Mouse (Mus musculus): ENCODE data around the gene Cabcoco1. TPM values are rescaled to one million over a fixed set of nuclear protein-coding genes. Genes with fewer than 3 reads are reported as not detected.

The Cabcoco1 gene
- 0.84 and 1.3 TPM in 2 replicates for polyA plus RNA-seq (2014; fragmentation: Nextera tagmentation; extraction: Ambion mirVana)

DNA sequence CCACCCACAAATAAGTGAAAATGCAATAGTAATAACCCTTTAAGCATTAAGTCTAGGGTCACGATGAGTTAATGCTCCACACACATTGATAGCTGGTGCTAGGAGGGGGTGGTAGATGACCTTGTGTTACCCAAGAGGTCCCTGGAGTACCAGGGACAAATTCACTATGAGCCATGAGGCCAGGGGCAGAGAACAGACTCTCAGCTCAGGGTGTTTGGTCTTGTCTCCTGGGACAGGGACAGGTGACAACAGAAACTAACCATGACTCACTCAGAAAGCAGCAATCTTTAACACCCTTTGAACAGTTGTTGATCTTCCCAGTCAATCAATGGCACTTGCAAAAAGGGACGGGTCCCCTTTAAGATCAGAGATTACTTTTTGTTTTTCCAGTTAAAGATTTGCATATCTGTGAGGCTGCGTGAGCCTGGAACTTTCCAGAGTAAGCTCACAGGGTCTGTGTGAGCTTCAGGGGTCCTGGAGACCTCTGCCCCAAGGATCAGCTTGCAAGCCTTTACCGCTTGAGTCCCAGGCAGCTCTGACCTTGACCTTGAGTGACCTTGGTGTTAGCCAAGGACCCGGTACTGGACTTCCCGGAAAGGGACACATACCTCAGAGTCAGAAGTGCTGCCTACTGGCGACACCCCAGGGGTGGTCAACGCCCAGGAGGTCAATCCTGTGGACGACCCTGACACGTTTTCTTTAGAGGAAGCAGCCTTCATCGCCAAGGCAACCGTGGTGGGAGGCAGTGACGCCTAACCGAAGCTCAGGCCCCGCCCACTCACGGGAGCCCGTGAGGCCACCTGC, at the start of gene Cabcoco1:
Gene Cabcoco1 (minus strand): TSS at position 758 of the 804 bp plus-strand sequence.
- peak; percentile 44; the same call in 1 of the 2 replicates for ATAC-seq (ENCODE audit: low read depth)
- Histone ChIP-seq H3K9me3 (ENCODE audit: control insufficient read depth, low read length) (no peaks in the 10 kb centered on the region), H3K27ac (ENCODE audit: low read depth, low read length) (peak within 1 kb of the TSS; percentile 7; the same call in 1 of the 2 replicates), H3K27me3 (ENCODE audit: control insufficient read depth, insufficient read depth, low read length) (no peaks in the 10 kb centered on the region), H3K36me3 (ENCODE audit: control insufficient read depth, insufficient read depth, low read length) (no peaks in the 10 kb centered on the region), H3K4me2 (ENCODE audit: low read depth, low read length) (peak within 1 kb of the TSS; percentile 47), H3K4me1 (ENCODE audit: control insufficient read depth, insufficient read depth, low read length) (peaks cover 8% of the 10 kb centered on the region; the same call in 1 of the 2 replicates), H3K4me3 (ENCODE audit: low read depth, low read length) (peak within 1 kb of the TSS; percentile 23), H3K9ac (replicated peaks; ENCODE audit: low read depth, low read length) (no peak within 1 kb of the TSS)
- WGBS, result 9% methylated on average over 17 of the region's 17 CpGs

DNA sequence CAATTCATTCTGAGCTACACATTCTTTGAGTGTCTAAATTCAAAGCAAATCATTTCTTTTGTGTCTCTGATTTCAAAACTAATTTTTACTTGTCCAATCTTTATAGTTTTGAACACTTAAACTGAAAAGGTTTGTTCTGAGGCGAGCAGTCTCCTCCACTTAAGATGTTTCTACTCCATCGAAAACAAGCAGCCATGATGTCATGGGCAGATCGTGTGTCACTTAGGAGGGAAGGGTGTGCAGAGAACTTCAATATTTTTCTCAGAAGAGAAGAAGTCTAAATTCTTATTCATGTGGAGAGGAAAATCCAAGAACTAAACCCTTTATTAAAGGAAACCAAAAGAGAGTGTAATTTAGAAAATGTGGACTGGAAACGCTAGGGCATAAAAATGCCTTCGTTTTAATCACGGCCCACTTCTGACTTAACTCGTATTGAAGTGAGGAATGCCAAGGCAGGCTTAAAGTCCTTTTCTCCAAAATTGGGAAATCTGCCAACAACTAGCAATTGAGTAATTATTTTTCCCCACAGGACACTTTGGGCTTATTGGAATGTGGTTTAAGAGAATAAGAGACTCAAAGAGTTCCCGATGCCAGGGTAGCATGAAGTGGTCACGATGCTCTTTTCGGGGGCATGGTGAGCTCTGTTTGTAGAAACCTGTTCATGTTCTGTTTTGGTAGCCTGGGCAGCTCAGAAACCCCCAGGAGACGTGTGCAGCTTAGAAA, 48.0 kb upstream of the Cabcoco1 start:
- Histone ChIP-seq H3K9ac (replicated peaks; ENCODE audit: low read depth, low read length) (no peak overlapping the region), H3K36me3 (ENCODE audit: control insufficient read depth, insufficient read depth, low read length) (no peaks in the 10 kb centered on the region), H3K4me2 (ENCODE audit: low read depth, low read length) (no peak overlapping the region), H3K4me1 (ENCODE audit: control insufficient read depth, insufficient read depth, low read length) (no peaks in the 10 kb centered on the region), H3K4me3 (ENCODE audit: low read depth, low read length) (no peak overlapping the region), H3K9me3 (ENCODE audit: control insufficient read depth, low read length) (no peaks in the 10 kb centered on the region), H3K27ac (ENCODE audit: low read depth, low read length) (no peak overlapping the region), H3K27me3 (ENCODE audit: control insufficient read depth, insufficient read depth, low read length) (no peaks in the 10 kb centered on the region)
- ATAC-seq (ENCODE audit: low read depth), result no peak; the same call in 1 of the 2 replicates
- WGBS, result 69% methylated on average over 11 of the region's 11 CpGs

DNA sequence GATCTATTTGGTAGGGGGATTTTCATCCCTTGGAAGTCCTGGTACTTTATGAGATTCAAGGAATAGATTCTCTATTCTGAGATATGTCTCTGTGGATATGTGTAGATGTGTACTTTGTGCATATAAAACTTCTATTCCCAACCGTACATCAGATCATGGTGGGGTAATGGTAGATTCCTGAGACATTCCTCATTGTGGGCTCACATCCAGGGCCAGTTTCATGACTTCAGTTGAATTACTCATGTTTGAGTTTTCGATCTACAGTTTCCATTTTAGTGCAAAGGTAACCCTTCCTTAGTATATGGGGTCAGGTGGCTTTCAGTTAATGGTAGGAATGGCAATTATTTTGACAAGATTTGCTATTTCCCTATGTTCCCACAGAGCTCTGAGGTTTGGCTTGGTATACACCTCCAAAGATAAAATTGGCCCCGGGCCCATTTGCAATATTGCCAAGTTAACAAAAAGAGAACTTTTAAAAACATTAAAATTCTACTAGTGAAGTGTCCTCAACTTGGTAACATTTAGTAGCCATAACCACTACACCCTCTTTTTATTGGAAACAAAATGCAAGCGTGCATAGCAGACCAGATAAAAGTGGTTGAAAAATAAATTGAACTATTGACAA, 45.8 kb upstream of the Cabcoco1 start:
- no peaks in the 10 kb centered on the region for H3K27me3 ChIP-seq (ENCODE audit: control insufficient read depth, insufficient read depth, low read length)
- no peaks in the 10 kb centered on the region for H3K4me1 ChIP-seq (ENCODE audit: control insufficient read depth, insufficient read depth, low read length)
- no peaks in the 10 kb centered on the region for H3K36me3 ChIP-seq (ENCODE audit: control insufficient read depth, insufficient read depth, low read length)
- 89% methylated on average over 4 of the region's 4 CpGs for WGBS
- H3K9ac ChIP-seq (replicated peaks; ENCODE audit: low read depth, low read length), result no peak overlapping the region
- no peak for ATAC-seq (ENCODE audit: low read depth)
- H3K4me2 ChIP-seq (ENCODE audit: low read depth, low read length), result no peak overlapping the region
- H3K4me3 ChIP-seq (ENCODE audit: low read depth, low read length), result no peak overlapping the region
- H3K9me3 ChIP-seq (ENCODE audit: control insufficient read depth, low read length), result no peaks in the 10 kb centered on the region
- no peak overlapping the region for H3K27ac ChIP-seq (ENCODE audit: low read depth, low read length)

DNA sequence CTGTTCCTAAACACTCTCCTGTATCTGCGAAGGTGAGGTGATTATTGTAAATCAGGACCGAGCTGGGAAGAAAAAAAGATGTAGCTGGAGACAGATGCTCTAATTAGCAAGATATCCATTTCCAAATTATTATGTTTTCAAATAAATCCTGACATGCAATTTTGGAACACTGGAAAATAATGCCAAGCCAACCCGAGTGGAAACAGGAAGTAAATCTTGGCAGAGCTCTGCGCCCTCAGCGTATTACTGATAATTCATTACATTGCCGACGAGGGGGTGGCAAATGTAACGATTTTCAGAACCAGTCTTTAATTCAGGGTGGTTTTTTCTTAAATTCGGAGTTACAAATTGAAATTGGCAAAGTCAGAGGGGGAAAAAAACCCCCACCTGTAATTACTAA, 35.6 kb upstream of the Cabcoco1 start:
- Histone ChIP-seq H3K9ac (replicated peaks; ENCODE audit: low read depth, low read length) (no peak overlapping the region), H3K4me1 (ENCODE audit: control insufficient read depth, insufficient read depth, low read length) (no peaks in the 10 kb centered on the region), H3K27ac (ENCODE audit: low read depth, low read length) (no peak overlapping the region), H3K36me3 (ENCODE audit: control insufficient read depth, insufficient read depth, low read length) (no peaks in the 10 kb centered on the region), H3K4me3 (ENCODE audit: low read depth, low read length) (no peak overlapping the region), H3K9me3 (ENCODE audit: control insufficient read depth, low read length) (no peaks in the 10 kb centered on the region), H3K4me2 (ENCODE audit: low read depth, low read length) (no peak overlapping the region), H3K27me3 (ENCODE audit: control insufficient read depth, insufficient read depth, low read length) (no peaks in the 10 kb centered on the region)
- 67% methylated on average over 9 of the region's 9 CpGs for WGBS
- ATAC-seq (ENCODE audit: low read depth), result no peak

DNA sequence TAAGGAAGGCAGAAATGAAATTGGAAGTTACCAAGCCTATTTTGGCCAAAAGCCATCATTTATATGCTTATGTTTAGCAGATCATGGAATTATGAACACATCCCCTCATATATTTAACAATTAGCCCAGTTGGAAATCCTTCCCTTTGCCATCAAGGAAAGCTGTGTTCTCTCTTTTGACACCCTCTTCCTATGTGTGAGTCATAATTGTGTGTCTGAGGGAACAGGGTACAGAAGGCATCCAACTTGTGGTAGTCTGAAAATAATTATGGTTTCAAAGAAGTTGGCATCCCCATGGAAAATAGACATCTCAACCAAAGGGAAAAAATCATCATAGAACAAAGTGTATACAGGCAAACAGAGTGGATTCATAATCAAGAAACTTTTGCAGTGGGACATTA, 26.5 kb upstream of the Cabcoco1 start:
- no peak overlapping the region for H3K4me2 ChIP-seq (ENCODE audit: low read depth, low read length)
- H3K9ac ChIP-seq (replicated peaks; ENCODE audit: low read depth, low read length), result no peak overlapping the region
- H3K4me1 ChIP-seq (ENCODE audit: control insufficient read depth, insufficient read depth, low read length), result no peaks in the 10 kb centered on the region
- H3K36me3 ChIP-seq (ENCODE audit: control insufficient read depth, insufficient read depth, low read length), result no peaks in the 10 kb centered on the region
- no peak overlapping the region for H3K27ac ChIP-seq (ENCODE audit: low read depth, low read length)
- no peaks in the 10 kb centered on the region for H3K27me3 ChIP-seq (ENCODE audit: control insufficient read depth, insufficient read depth, low read length)
- H3K9me3 ChIP-seq (ENCODE audit: control insufficient read depth, low read length), result no peaks in the 10 kb centered on the region
- no peak overlapping the region for H3K4me3 ChIP-seq (ENCODE audit: low read depth, low read length)
- ATAC-seq (ENCODE audit: low read depth), result no peak

DNA sequence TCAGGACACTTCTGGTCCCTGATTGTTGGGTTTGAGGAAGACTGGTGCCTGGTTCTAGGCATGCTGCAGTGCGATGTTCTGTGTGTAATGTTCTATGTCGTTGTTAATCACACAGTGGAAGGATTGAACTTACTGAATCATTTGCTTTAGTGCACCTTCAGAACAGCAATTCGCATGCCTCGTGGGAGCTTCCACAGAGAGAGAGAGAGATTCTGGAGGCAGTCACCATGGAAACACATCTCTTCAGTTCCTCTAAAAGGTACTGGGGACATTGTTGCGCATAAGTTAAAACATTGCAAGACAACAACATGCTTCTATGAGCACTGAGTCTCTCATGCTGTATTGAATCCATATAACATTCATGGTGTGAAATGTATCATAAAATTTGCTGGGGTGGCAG, 20.6 kb upstream of the Cabcoco1 start:
- Histone ChIP-seq H3K4me3 (ENCODE audit: low read depth, low read length) (no peak overlapping the region), H3K27ac (ENCODE audit: low read depth, low read length) (no peak overlapping the region), H3K9ac (replicated peaks; ENCODE audit: low read depth, low read length) (no peak overlapping the region), H3K27me3 (ENCODE audit: control insufficient read depth, insufficient read depth, low read length) (no peaks in the 10 kb centered on the region), H3K36me3 (ENCODE audit: control insufficient read depth, insufficient read depth, low read length) (no peaks in the 10 kb centered on the region), H3K4me1 (ENCODE audit: control insufficient read depth, insufficient read depth, low read length) (0 out of 2 replicates have a peak, but pooled peaks cover 3% of the 10 kb centered on the region), H3K4me2 (ENCODE audit: low read depth, low read length) (no peak overlapping the region), H3K9me3 (ENCODE audit: control insufficient read depth, low read length) (no peaks in the 10 kb centered on the region)
- no peak for ATAC-seq (ENCODE audit: low read depth)
- WGBS, result 50% methylated on average over 5 of the region's 5 CpGs

DNA sequence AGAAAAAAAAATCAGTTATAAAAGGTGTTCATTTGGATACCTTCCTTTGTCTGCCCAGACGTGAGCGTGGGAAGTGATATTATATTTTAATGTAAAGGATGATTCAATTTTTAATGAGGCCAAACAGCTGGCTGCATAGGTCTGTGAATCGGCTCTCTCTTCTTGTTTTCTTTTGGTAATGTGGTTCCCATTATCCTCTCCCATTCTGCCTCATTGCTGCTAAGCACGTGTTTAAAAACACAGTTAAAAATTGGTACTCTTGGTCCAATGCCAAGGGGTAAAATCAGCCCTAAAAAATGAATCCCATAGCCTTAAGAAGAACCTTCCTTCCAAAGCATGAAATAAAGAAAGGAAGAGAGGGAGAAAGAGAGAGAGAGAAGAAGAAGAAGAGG, 17.1 kb upstream of the Cabcoco1 start:
- WGBS, result 43% methylated on average over 4 of the region's 4 CpGs
- H3K27me3 ChIP-seq (ENCODE audit: control insufficient read depth, insufficient read depth, low read length), result no peaks in the 10 kb centered on the region
- no peak overlapping the region for H3K4me2 ChIP-seq (ENCODE audit: low read depth, low read length)
- ATAC-seq (ENCODE audit: low read depth), result no peak
- no peaks in the 10 kb centered on the region for H3K9me3 ChIP-seq (ENCODE audit: control insufficient read depth, low read length)
- H3K36me3 ChIP-seq (ENCODE audit: control insufficient read depth, insufficient read depth, low read length), result no peaks in the 10 kb centered on the region
- 0 out of 2 replicates have a peak, but pooled peaks cover 3% of the 10 kb centered on the region for H3K4me1 ChIP-seq (ENCODE audit: control insufficient read depth, insufficient read depth, low read length)
- no peak overlapping the region for H3K9ac ChIP-seq (replicated peaks; ENCODE audit: low read depth, low read length)
- no peak overlapping the region for H3K4me3 ChIP-seq (ENCODE audit: low read depth, low read length)
- H3K27ac ChIP-seq (ENCODE audit: low read depth, low read length), result no peak overlapping the region

DNA sequence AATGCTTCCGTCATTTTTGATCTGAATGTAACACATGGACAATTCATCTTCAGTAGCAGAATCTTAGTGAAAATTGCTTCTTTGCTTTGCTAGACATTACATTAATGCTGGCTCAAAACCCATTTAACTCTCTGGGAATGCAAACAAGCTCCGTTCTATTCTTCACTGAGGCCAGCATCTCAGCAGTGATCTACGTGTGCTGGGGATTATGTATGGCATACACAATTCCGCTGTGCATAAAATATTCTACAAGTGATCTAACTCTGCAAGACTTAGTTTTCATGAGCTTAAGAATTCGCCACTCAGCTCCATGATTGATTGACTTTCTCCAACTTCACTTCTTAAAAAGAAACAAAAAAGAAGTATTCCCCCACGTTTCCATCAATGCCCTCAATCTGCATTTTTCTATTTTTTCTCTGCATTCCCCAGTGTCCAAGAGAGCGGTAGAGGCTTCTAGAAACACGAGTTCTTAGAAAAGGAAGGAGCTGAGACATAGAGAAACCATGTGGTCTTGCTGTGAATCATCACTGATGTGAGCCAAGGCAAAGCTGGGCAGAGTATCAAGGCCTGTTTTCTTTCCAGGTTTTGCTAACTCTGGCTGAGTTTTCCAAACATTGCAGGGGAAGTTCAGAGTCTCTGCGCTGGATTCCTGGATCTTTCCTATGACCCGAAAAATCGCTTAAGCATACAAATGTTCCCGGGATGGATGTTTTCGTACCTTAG, 16.6 kb upstream of the Cabcoco1 start:
- no peak overlapping the region for H3K4me2 ChIP-seq (ENCODE audit: low read depth, low read length)
- no peaks in the 10 kb centered on the region for H3K36me3 ChIP-seq (ENCODE audit: control insufficient read depth, insufficient read depth, low read length)
- no peak overlapping the region for H3K27ac ChIP-seq (ENCODE audit: low read depth, low read length)
- ATAC-seq (ENCODE audit: low read depth), result no peak
- no peaks in the 10 kb centered on the region for H3K9me3 ChIP-seq (ENCODE audit: control insufficient read depth, low read length)
- 60% methylated on average over 13 of the region's 13 CpGs for WGBS
- 0 out of 2 replicates have a peak, but pooled peaks cover 3% of the 10 kb centered on the region for H3K4me1 ChIP-seq (ENCODE audit: control insufficient read depth, insufficient read depth, low read length)
- no peak overlapping the region for H3K4me3 ChIP-seq (ENCODE audit: low read depth, low read length)
- no peaks in the 10 kb centered on the region for H3K27me3 ChIP-seq (ENCODE audit: control insufficient read depth, insufficient read depth, low read length)
- no peak overlapping the region for H3K9ac ChIP-seq (replicated peaks; ENCODE audit: low read depth, low read length)
